Mouse (Mus musculus) urinary bladder, postnatal 36 days (tissue): ENCODE data around the gene Gm20696.

Experiments
- DNase-seq, 2 experiments: peaks; one replicate each; pipeline ENCODE4 v3.0.0; 2022; ENCODE audit warnings: low spot score in 2 of 2, mixed read lengths in 1 of 2

Gene Gm20696

DNA sequence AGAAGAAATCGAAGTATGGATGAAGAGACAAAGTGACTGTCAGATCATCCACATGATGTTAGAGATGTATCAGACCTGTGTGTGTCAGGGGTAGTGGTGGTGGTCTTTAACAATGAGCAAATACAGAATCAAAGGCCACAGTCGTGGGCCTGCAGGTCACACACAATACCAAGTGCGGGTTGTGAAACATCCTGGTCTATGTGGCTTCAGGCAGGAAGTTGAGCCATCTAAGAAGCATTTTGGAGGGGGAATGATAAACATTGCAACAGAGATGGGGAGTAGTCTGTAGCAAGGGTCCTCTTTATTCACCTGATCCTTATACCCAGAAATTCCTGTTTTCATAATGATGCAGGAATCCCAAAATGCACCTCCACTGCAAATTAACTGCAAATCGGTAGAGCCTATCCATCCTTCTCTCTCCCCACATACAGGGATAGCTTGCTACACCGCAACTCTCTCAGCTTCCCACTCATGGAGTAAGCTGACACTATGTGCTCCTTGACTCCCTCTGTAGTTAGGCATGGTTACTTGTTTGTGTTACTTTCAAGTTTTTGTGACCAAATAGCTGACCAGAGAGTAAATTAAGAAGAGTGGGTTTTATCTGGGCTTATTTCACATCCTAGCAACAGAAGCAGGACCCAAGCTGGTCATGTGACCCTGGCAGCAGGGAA is 454.8 kb downstream of the Gm20696 start:
- DNase-seq: no peak

DNA sequence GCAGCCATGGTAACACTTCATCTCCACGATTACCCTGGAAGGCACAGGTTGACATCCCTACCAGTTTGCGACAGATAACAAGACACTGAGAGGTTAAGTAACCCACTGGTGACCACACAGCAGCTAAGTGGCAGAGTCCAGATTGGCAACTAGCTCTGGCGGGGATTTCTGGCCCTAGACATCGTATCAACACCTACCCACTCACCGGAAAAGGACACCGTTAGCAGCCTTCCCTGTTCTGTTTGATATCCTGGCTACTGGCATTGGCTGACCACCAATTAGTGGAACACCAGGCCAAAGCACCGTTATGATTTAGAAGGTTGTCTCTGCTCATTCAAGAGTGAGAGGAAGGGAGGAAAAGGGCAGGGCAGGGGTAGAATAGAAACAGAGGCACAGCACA is 456.4 kb downstream of the Gm20696 start:
- DNase-seq: no peak
